Mouse (Mus musculus) urinary bladder, postnatal 10 days (tissue): Measurements from ENCODE around the gene Zranb3.

Experiments used
- DNase-seq: peaks from one replicate; pipeline ENCODE4 v3.0.0; 2022; ENCODE audit warnings: low spot score

Gene Zranb3

DNA sequence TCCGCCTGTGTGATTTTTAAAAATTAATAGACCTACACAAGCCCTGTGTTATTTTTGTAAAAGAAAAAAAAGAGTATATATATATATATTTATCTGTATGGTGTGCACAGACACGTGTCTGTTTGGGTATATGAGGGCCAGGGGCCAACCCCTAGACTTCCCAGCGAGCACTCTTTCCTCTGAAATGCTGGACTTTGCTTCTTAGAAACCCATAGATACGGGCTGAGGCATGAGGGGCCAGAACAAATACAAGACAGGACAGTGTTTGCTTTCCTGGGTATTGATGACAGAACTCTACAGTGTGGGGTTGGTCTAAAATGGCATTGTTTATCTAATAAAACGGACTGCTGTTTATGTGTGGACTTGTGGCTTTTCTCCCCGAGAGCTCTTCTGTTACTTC, 159.3 kb downstream of the Zranb3 start:
- no peak for DNase-seq

DNA sequence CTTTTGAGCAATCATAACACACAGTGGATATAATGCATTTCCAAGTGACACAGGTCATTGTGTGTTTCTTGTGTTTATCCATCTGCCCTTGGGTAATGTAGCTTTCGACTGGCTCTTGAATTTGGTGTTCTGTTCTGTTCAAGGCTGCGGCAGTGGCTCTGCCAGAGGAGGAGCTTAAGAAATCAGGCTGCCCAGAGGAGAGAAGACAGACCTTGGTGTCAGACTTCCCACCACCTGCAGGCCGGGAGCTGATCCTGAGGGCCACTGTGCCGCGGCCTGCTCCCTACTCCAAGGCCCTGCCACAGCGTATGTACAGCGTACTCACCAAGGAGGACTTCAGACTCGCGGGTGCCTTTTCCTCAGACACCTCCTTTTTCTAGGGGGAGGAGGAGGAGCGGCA, 160.6 kb downstream of the Zranb3 start:
- DNase-seq, result no peak

DNA sequence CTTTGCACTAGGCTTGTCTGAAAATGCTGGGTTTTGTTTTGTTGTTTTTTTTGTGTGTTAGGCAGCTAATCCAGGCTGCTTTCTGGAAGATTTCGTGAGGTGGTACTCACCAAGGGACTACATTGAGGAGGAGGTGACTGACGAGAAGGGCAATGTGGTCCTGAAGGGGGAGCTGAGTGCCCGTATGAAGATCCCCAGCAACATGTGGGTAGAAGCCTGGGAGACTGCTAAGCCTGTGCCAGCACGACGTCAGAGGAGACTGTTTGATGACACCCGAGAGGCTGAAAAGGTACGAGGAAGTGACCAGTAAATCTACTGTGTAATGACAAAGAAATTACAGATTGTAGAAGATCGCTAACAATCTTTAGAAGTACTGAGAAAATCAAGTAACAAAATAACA, 165.6 kb downstream of the Zranb3 start:
- no peak for DNase-seq

DNA sequence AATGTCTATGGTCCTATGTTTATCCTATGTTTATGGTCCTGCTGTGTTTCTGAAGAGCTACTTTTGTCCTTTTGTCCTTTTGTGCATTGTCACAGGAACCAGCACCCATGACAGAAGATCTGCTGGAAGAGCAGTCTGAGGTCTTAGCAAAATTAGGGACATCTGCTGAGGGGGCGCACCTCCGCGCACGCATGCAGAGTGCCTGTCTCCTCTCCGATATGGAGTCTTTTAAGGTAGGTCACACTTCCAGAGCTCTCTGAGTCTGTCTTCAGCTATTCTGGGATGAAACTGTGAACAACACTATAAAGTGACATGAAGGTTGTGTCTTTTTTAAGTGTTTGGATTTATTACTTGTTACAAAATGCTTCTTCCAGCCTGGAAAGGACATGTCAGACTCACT, 168.5 kb downstream of the Zranb3 start:
- no peak for DNase-seq

DNA sequence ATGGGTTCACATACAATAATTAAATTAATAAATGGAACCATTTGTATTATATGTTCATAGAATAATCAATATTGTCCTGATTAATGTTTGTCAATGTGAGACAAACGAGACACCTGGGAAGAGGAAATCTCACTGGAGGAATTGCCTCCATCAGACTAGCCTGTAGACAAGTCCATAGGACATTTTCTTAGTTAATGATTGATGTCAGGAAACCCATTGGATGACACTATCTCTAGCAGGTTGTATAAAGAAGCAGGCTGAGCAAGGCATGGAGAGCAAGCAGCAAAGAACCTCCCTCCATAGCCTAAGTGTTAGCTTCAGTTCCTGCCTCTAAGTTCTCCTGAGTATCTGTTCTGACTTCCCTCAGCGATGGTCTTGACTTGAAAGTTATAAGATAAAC, 169.4 kb downstream of the Zranb3 start:
- no peak for DNase-seq

DNA sequence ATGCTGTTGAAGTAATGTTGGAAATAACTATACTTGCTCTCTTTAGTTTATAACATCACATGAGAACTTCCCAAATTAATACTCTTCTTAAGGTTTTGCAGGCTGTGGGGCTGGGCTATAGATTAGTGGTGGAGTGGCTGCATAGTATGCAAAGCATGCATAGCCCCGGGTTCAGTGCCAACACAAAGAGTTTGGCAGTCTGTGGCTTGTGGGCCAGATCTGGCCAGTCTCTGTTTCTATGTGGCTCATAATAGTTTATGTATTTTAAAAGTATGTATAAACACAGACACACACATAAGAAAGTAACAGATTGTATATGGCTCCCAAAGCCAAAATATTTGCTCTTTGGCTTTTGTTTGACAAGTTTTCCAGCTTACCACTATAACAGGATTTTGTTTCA, 187.0 kb downstream of the Zranb3 start:
- DNase-seq, result no peak

DNA sequence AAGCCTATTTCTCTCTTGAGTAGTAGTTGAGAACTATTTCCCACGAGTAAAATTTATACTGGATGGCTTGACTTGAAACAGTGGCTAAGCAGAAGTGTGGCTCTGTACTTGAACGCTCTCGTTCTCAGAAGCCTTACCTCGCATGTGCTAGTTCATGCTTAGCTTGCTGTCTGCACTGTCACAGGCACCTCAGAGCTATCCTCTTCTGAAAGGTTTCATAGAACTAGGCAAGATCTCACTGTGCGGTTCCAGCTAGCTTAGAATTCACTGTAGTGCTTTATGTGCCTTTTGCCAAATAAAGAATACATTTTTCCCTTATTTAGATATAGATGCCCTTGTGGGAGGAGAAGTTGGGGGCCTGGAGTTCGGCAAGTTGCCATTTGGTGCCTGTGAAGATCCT, 187.5 kb downstream of the Zranb3 start:
- no peak for DNase-seq

DNA sequence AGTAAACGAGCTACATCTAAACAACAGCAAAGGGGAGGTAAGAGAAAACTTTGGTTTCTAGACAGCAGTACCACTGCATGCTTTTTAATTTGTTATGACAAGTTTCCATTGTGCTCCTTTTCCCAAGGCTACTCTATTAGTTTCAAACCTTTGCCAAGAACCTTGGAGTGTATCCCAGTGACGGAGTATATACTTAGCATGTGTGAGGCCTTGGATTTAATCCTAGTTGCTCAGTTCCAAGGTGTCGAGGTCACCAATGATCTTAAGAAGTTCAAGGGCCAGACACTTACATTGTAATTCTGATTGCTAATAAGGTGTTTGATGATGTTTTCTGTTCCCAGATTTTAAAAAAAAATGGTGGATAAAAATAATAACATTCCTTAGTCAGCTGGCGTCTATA, 189.7 kb downstream of the Zranb3 start:
- no peak for DNase-seq

DNA sequence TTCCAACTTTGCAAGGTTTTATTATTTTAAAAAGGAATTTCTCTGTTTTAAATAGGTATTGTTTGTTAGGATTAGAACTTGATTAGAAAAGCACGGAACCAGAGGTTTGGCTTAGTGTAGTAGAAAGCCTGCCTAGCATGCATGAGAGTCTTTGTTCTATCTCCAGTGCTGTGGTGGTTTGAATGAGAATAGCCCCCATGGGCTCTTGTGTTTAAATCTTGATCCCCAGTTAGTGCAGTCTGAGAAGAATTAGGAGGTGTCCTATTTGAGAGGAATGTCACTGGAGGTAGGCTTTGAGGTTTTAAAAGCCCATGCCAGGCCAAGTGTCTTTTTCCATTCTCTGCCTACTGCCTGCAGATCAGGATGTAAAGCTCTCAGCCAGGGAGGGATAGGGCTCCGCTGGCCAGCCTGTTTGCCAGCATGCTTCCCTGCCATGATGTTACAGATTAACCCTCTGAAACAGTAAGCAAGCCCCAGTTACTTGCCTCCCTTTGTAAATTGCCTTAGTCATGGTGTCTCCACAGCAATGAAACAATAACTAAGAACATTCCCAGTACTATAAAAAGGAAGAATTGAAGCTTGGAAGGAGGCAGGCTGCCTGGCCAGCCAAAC, 198.0 kb downstream of the Zranb3 start:
- no peak for DNase-seq
